In the genomic region with DNA sequence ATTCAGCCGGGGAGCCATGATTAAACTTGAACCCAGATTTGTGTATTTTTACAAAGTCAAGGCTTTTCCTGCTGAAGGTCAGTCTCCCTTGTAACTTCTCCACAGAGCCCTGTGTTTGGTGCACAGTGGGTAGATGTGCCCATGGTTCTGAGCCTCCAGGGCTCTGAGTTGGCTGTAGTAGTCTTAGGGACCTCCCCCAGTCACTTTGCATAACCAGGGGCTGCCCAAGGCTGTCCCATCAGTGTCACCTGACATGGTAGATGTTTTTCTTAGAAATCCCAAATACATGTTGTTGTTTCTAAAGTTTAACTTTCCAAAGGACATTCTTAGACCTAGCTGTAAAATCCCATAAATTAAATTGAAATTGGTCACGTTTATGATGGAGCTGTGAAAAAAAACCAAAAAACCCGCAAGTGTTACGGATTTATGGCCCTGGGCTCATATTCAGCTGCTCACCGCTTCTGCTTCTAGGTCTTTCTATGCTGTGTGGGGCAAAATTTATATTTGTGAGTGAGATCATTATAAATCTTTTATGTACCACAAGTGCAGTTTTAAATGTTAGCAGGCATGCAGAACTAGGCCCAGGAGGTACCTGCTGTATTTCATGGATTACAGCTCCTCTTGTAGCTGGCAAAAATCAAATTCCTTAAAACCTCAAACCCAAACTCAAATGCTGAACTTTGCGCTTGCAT, we compare ENCODE assay signal across 25 mouse cellular contexts.
DNase-seq lines count a peak whose midpoint lies in the region; ATAC-seq and TF ChIP-seq lines count a peak whose summit lies in the region.
"Had no signal": no experiment of that assay in that cellular context is flagged by ENCODE, and none has a peak within 500 bp of the region (broad histone marks: within the 10 kb centered on the region; RNA-seq: fewer than 3 reads in every experiment).

No protein-coding gene starts in this region.

- no peak overlapping the region for H3K4me3 ChIP-seq in midbrain, embryonic 11.5 days (ENCODE audit: low read depth, low read length)
- H3K4me3 ChIP-seq in midbrain, postnatal 0 days (ENCODE audit: low read depth, low read length): no peak overlapping the region
- H3K4me3 ChIP-seq in limb, embryonic 13.5 days: no peak overlapping the region
- H3K4me3 ChIP-seq: embryonic facial prominence, embryonic 12.5 days; erythroblast, embryonic 14.5 days; forebrain, embryonic 12.5 days; forebrain, embryonic 15.5 days; heart, adult 2 months; heart, embryonic 10.5 days; heart, embryonic 13.5 days; hindbrain, embryonic 12.5 days; hindbrain, embryonic 15.5 days had no signal

- 90% methylated on average over 6 of the region's 6 CpGs for WGBS in midbrain, embryonic 11.5 days
- WGBS in midbrain, postnatal 0 days: 78% methylated on average over 6 of the region's 6 CpGs
- 25% methylated on average over 6 of the region's 6 CpGs for WGBS in limb, embryonic 13.5 days

- no peaks in the 10 kb centered on the region for H3K4me1 ChIP-seq in midbrain, embryonic 11.5 days (ENCODE audit: control insufficient read depth, insufficient read depth, low read length)
- no peaks in the 10 kb centered on the region for H3K4me1 ChIP-seq in midbrain, postnatal 0 days (ENCODE audit: insufficient read depth, low read length)
- peaks cover 22% of the 10 kb centered on the region for H3K4me1 ChIP-seq in limb, embryonic 13.5 days
- H3K4me1 ChIP-seq: heart, embryonic 10.5 days; hindbrain, embryonic 12.5 days; hindbrain, embryonic 15.5 days had no signal

- intact Hi-C loops in heart, postnatal 36 days (cut with DNase I): no loop called here

- H3K9ac ChIP-seq in midbrain, embryonic 11.5 days (ENCODE audit: low read length): no peak overlapping the region
- no peak overlapping the region for H3K9ac ChIP-seq in midbrain, postnatal 0 days (replicated peaks; ENCODE audit: low read length, poor library complexity, severe bottlenecking)
- H3K9ac ChIP-seq in limb, embryonic 13.5 days: no peak overlapping the region
- H3K9ac ChIP-seq: embryonic facial prominence, embryonic 12.5 days; forebrain, embryonic 12.5 days; forebrain, embryonic 15.5 days; heart, embryonic 13.5 days; hindbrain, embryonic 12.5 days; hindbrain, embryonic 15.5 days had no signal

- no peaks in the 10 kb centered on the region for H3K9me3 ChIP-seq in midbrain, embryonic 11.5 days (ENCODE audit: control insufficient read depth, low read length)
- no peaks in the 10 kb centered on the region for H3K9me3 ChIP-seq in midbrain, postnatal 0 days (ENCODE audit: low read length)
- H3K9me3 ChIP-seq in limb, embryonic 13.5 days: no peaks in the 10 kb centered on the region
- H3K9me3 ChIP-seq: forebrain, embryonic 12.5 days; forebrain, embryonic 15.5 days; heart, embryonic 10.5 days; heart, embryonic 13.5 days; hindbrain, embryonic 12.5 days; hindbrain, embryonic 15.5 days had no signal

- no peak for ATAC-seq in midbrain, embryonic 11.5 days (ENCODE audit: low FRiP score)
- ATAC-seq in midbrain, postnatal 0 days (ENCODE audit: low FRiP score): no peak
- ATAC-seq in limb, embryonic 13.5 days (ENCODE audit: low FRiP score, low read depth): peak; percentile 84
- ATAC-seq: activated CD4-positive, CD25-positive, alpha-beta regulatory T cell, adult 4 months; CD4-positive, CD25-positive, alpha-beta regulatory T cell, adult 4 months; forebrain, embryonic 15.5 days had no signal

- no peaks in the 10 kb centered on the region for H3K36me3 ChIP-seq in midbrain, embryonic 11.5 days (ENCODE audit: control insufficient read depth, insufficient read depth, low read length)
- H3K36me3 ChIP-seq in midbrain, postnatal 0 days (ENCODE audit: insufficient read depth, low read length): no peaks in the 10 kb centered on the region
- no peaks in the 10 kb centered on the region for H3K36me3 ChIP-seq in limb, embryonic 13.5 days
- H3K36me3 ChIP-seq: embryonic facial prominence, embryonic 12.5 days; forebrain, embryonic 12.5 days; forebrain, embryonic 15.5 days; heart, embryonic 10.5 days; heart, embryonic 13.5 days; hindbrain, embryonic 12.5 days; hindbrain, embryonic 15.5 days had no signal

- no peaks in the 10 kb centered on the region for H3K27me3 ChIP-seq in midbrain, embryonic 11.5 days (ENCODE audit: control insufficient read depth, insufficient read depth, low read length)
- H3K27me3 ChIP-seq in midbrain, postnatal 0 days (ENCODE audit: insufficient read depth, low read length): no peaks in the 10 kb centered on the region
- peaks cover 4% of the 10 kb centered on the region; the same call in 1 of the 2 replicates for H3K27me3 ChIP-seq in limb, embryonic 13.5 days
- H3K27me3 ChIP-seq: embryonic facial prominence, embryonic 12.5 days; forebrain, embryonic 12.5 days; forebrain, embryonic 15.5 days; heart, embryonic 13.5 days; hindbrain, embryonic 12.5 days; hindbrain, embryonic 15.5 days had no signal

- TF ChIP-seq CTCF in midbrain, postnatal 0 days (IDR thresholded peaks at IDR 0.05): no peak

- no peak overlapping the region for H3K27ac ChIP-seq in midbrain, embryonic 11.5 days (ENCODE audit: low read depth, low read length)
- no peak overlapping the region for H3K27ac ChIP-seq in midbrain, postnatal 0 days (ENCODE audit: low read depth, low read length)
- no peak overlapping the region for H3K27ac ChIP-seq in limb, embryonic 13.5 days
- H3K27ac ChIP-seq: embryonic facial prominence, embryonic 12.5 days; forebrain, embryonic 12.5 days; forebrain, embryonic 15.5 days; heart, adult 2 months; heart, embryonic 10.5 days; heart, embryonic 13.5 days; hindbrain, embryonic 12.5 days; hindbrain, embryonic 15.5 days had no signal

- peak; percentile 81 for DNase-seq in heart, adult 11 months
- DNase-seq in heart, postnatal 36 days: no peak
- peak; percentile 73 for DNase-seq in midbrain, embryonic 11.5 days (ENCODE audit: low spot score, missing footprints)
- no peak for DNase-seq in midbrain, postnatal 0 days (ENCODE audit: low spot score)
- no peak for DNase-seq in layer of hippocampus, adult 9-11 months
- no peak for DNase-seq in layer of hippocampus, postnatal 10 days (ENCODE audit: low spot score in 2 of 2)
- DNase-seq: adrenal gland, adult 8-10 months; adrenal gland, postnatal 36 days; cerebellum, adult 18-20 months; cerebellum, adult 9-10 months; cerebellum, postnatal 14 days; gastrocnemius, postnatal 25 days; heart, adult 2 months; heart, postnatal 14 days had no signal

- H3K4me2 ChIP-seq in midbrain, embryonic 11.5 days: no peak overlapping the region
- no peak overlapping the region for H3K4me2 ChIP-seq in midbrain, postnatal 0 days (ENCODE audit: low read depth, low read length, poor library complexity, severe bottlenecking)
- H3K4me2 ChIP-seq in limb, embryonic 13.5 days (replicated peaks): 0 out of 2 replicates have a peak overlapping the region, but pooled peaks have one; percentile 1
- H3K4me2 ChIP-seq: embryonic facial prominence, embryonic 12.5 days; forebrain, embryonic 12.5 days; forebrain, embryonic 15.5 days; heart, embryonic 13.5 days; hindbrain, embryonic 12.5 days; hindbrain, embryonic 15.5 days had no signal

Comparison
In these comparisons a context has a peak if more than half of its experiments do, and no peak if none do; other contexts are left out.
1. DNase-seq: peak in heart, adult 11 months (single experiment) and midbrain, embryonic 11.5 days (single experiment); none in heart, postnatal 36 days (0 of 2), midbrain, postnatal 0 days (single experiment), layer of hippocampus, adult 9-11 months (single experiment) and layer of hippocampus, postnatal 10 days (0 of 2).